In genomic region chr4:131833971-131834609, GRCm38 (mm10) we compare ENCODE assay signal across 8 mouse cellular contexts. TPM values are rescaled to one million over a fixed set of nuclear protein-coding genes. Genes with fewer than 3 reads are reported as not detected.
DNase-seq lines count a peak whose midpoint lies in the region; ATAC-seq and TF ChIP-seq lines count a peak whose summit lies in the region.

No protein-coding gene starts in this region.

- no peak overlapping the region for H3K4me2 ChIP-seq in heart, embryonic 13.5 days
- no peak overlapping the region for H3K4me2 ChIP-seq in hindbrain, postnatal 0 days (ENCODE audit: low read depth, low read length)

- no peaks in the 10 kb centered on the region for H3K9me3 ChIP-seq in heart, embryonic 13.5 days
- no peaks in the 10 kb centered on the region for H3K9me3 ChIP-seq in hindbrain, postnatal 0 days (ENCODE audit: low read length)

- intact Hi-C loops in heart, postnatal 25 days (cut with DNase I): loop anchor here (2.0 kb wide), 1 partner anchor 49 kb away; no protein-coding TSS in a partner anchor

- H3K4me3 ChIP-seq in heart, embryonic 13.5 days: no peak overlapping the region
- H3K4me3 ChIP-seq in hindbrain, postnatal 0 days (ENCODE audit: low read length): no peak overlapping the region

- no peaks in the 10 kb centered on the region for H3K36me3 ChIP-seq in heart, embryonic 13.5 days
- H3K36me3 ChIP-seq in hindbrain, postnatal 0 days (ENCODE audit: insufficient read depth, low read length): no peaks in the 10 kb centered on the region

- H3K4me1 ChIP-seq in heart, embryonic 13.5 days: peaks cover 24% of the 10 kb centered on the region
- 0 out of 2 replicates have a peak, but pooled peaks cover 5% of the 10 kb centered on the region for H3K4me1 ChIP-seq in hindbrain, postnatal 0 days (ENCODE audit: insufficient read depth, low read length)

- peak overlapping the region; percentile 19; the same call in 1 of the 2 replicates for H3K9ac ChIP-seq in heart, embryonic 13.5 days
- H3K9ac ChIP-seq in hindbrain, postnatal 0 days (replicated peaks; ENCODE audit: low read length): no peak overlapping the region

- H3K27ac ChIP-seq in heart, embryonic 13.5 days (replicated peaks): no peak overlapping the region
- H3K27ac ChIP-seq in hindbrain, postnatal 0 days: 0 out of 2 replicates have a peak overlapping the region, but pooled peaks have one; percentile 2

- peak; percentile 77 for TF ChIP-seq CTCF in hindbrain, postnatal 0 days (IDR thresholded peaks at IDR 0.05; ENCODE audit: low read depth)

- H3K27me3 ChIP-seq in heart, embryonic 13.5 days (replicated peaks): peaks cover 81% of the 10 kb centered on the region
- H3K27me3 ChIP-seq in hindbrain, postnatal 0 days (ENCODE audit: insufficient read depth, low read length): no peaks in the 10 kb centered on the region

- no peak for DNase-seq in heart, postnatal 25 days (ENCODE audit: low spot score)
- DNase-seq in right cerebral cortex, adult 2 months (ENCODE audit: low spot score in 2 of 2): peak; percentile 50 to 56
- DNase-seq in right cerebral cortex, adult 18-20 months: no peak
- peak; percentile 82 for DNase-seq in hindbrain, postnatal 0 days (ENCODE audit: low spot score)
- DNase-seq in mesoderm, embryonic 11.5 days (ENCODE audit: low read depth, low spot score): peak; percentile 47
- no peak for DNase-seq in ovary, adult 18-20 months (ENCODE audit: low spot score)

- WGBS in heart, embryonic 13.5 days: 25% methylated on average over 9 of the region's 9 CpGs
- 30% methylated on average over 9 of the region's 9 CpGs for WGBS in hindbrain, postnatal 0 days

- no peak for ATAC-seq in heart, embryonic 13.5 days (ENCODE audit: extremely low read depth, insufficient number of reproducible peaks, low FRiP score, low TSS enrichment)
- peak; percentile 28; the same call in 1 of the 2 replicates for ATAC-seq in hindbrain, postnatal 0 days
- no peak for ATAC-seq in granulocyte monocyte progenitor cell, adult 5-6 weeks (replicated peaks; ENCODE audit: poor library complexity, severe bottlenecking)

RNA-seq across cellular contexts. Expression of gene Ptpru, which starts 4.0 kb away (rescaled TPM):
- polyA plus RNA-seq in heart, embryonic 13.5 days (2015; fragmentation: Nextera tagmentation; extraction: Ambion mirVana): 1.7 and 2.2 TPM in 2 replicates
- 1 to 10 TPM; 2.8 to 7.4 TPM for total RNA-seq in heart, postnatal 25 days (2021)
- total RNA-seq in hindbrain, postnatal 0 days (2014; rRNA removed): 31.2 and 35.9 TPM in 2 replicates
- 17.3 and 20.0 TPM in 2 replicates for polyA plus RNA-seq in hindbrain, postnatal 0 days (2015; fragmentation: Nextera tagmentation; extraction: Ambion mirVana)
- 7.7 and 13.9 TPM in 2 replicates for total RNA-seq in granulocyte monocyte progenitor cell, adult 5-6 weeks (2014; fragmentation: Nextera tagmentation)
- total RNA-seq in granulocyte monocyte progenitor cell, adult 5-6 weeks (2017): 4.1 and 4.2 TPM in 2 replicates

RNA-seq across cellular contexts. Expression of gene Mecr, which starts 9.2 kb away (rescaled TPM):
- polyA plus RNA-seq in heart, embryonic 13.5 days (2015; fragmentation: Nextera tagmentation; extraction: Ambion mirVana): 39.2 and 42.0 TPM in 2 replicates
- 10 to 100 TPM; 25.5 to 26.5 TPM for total RNA-seq in heart, postnatal 25 days (2021)
- 21.5 and 30.8 TPM in 2 replicates for total RNA-seq in hindbrain, postnatal 0 days (2014; rRNA removed)
- 33.8 TPM in 2 replicates for polyA plus RNA-seq in hindbrain, postnatal 0 days (2015; fragmentation: Nextera tagmentation; extraction: Ambion mirVana)
- 40.0 and 68.6 TPM in 2 replicates for total RNA-seq in granulocyte monocyte progenitor cell, adult 5-6 weeks (2014; fragmentation: Nextera tagmentation)
- total RNA-seq in granulocyte monocyte progenitor cell, adult 5-6 weeks (2017): 28.4 and 36.2 TPM in 2 replicates

RNA-seq across cellular contexts. Expression of gene Srsf4, which starts 39.3 kb away (rescaled TPM):
- polyA plus RNA-seq in heart, embryonic 13.5 days (2015; fragmentation: Nextera tagmentation; extraction: Ambion mirVana): 68.5 and 72.0 TPM in 2 replicates
- total RNA-seq in heart, postnatal 25 days (2021): 10 to 100 TPM; 32.8 to 38.4 TPM
- total RNA-seq in hindbrain, postnatal 0 days (2014; rRNA removed): 25.9 and 28.3 TPM in 2 replicates
- polyA plus RNA-seq in hindbrain, postnatal 0 days (2015; fragmentation: Nextera tagmentation; extraction: Ambion mirVana): 76.0 and 86.0 TPM in 2 replicates
- 62.0 and 78.5 TPM in 2 replicates for total RNA-seq in granulocyte monocyte progenitor cell, adult 5-6 weeks (2014; fragmentation: Nextera tagmentation)
- 66.8 and 72.4 TPM in 2 replicates for total RNA-seq in granulocyte monocyte progenitor cell, adult 5-6 weeks (2017)

Comparison
In these comparisons a context has a peak if more than half of its experiments do, and no peak if none do; other contexts are left out.
1. DNase-seq: peak in right cerebral cortex, adult 2 months (2 of 2), hindbrain, postnatal 0 days (single experiment) and mesoderm, embryonic 11.5 days (single experiment); none in heart, postnatal 25 days (single experiment), right cerebral cortex, adult 18-20 months (single experiment) and ovary, adult 18-20 months (single experiment).